ENCODE assay signal across 8 mouse cellular contexts in genomic region chr8:45410882-45411281, GRCm38 (mm10). TPM values are rescaled to one million over a fixed set of nuclear protein-coding genes. Genes with fewer than 3 reads are reported as not detected.
A peak's percentile ranks its signal among the peaks of the same experiment; 100 is the strongest.
DNase-seq lines count a peak whose midpoint lies in the region; ATAC-seq and TF ChIP-seq lines count a peak whose summit lies in the region.

Tlr3 (minus strand) TSS chr8:45411080.

- peak within 1 kb of the TSS; percentile 76 for H3K27ac ChIP-seq in layer of hippocampus, adult 2 months
- peak within 1 kb of the TSS; percentile 30 for H3K27ac ChIP-seq in embryonic fibroblast, embryonic 13.5 days (ENCODE audit: insufficient read depth, low read length)
- peak within 1 kb of the TSS; percentile 74 for H3K27ac ChIP-seq in kidney, embryonic 14.5 days (ENCODE audit: low read depth, low read length)
- no peak within 1 kb of the TSS for H3K27ac ChIP-seq in midbrain, embryonic 11.5 days (ENCODE audit: low read depth, low read length)

- no peak for ATAC-seq in kidney, embryonic 14.5 days (ENCODE audit: low FRiP score, low TSS enrichment)
- no peak for ATAC-seq in midbrain, embryonic 11.5 days (ENCODE audit: low FRiP score)
- no peak for ATAC-seq in inflammation-experienced regulatory T-cells, adult 6 months

- peak within 1 kb of the TSS; percentile 45 for H3K4me2 ChIP-seq in kidney, embryonic 14.5 days (replicated peaks; ENCODE audit: low read depth, low read length)
- peak within 1 kb of the TSS; percentile 46 for H3K4me2 ChIP-seq in midbrain, embryonic 11.5 days

- DNase-seq in layer of hippocampus, adult 2 months (ENCODE audit: low spot score in 2 of 2) = no peak
- no peak for DNase-seq in layer of hippocampus, adult 9-10 months (ENCODE audit: low spot score)
- no peak for DNase-seq in midbrain, embryonic 11.5 days (ENCODE audit: low spot score, missing footprints)
- DNase-seq in ovary, postnatal 14 days (ENCODE audit: low spot score) = no peak
- no peak for DNase-seq in layer of hippocampus, postnatal 10 days (ENCODE audit: low spot score in 2 of 2)

- no peaks in the 10 kb centered on the region for H3K27me3 ChIP-seq in kidney, embryonic 14.5 days (ENCODE audit: control insufficient read depth, insufficient read depth, low read length)
- no peaks in the 10 kb centered on the region for H3K27me3 ChIP-seq in midbrain, embryonic 11.5 days (ENCODE audit: control insufficient read depth, insufficient read depth, low read length)

- no peak for TF ChIP-seq POLR2A in embryonic fibroblast, embryonic 13.5 days (IDR thresholded peaks at IDR 0.05; ENCODE audit: low read depth, low read length)

- WGBS in kidney, embryonic 14.5 days = 54% methylated on average over 2 of the region's 2 CpGs
- 70% methylated on average over 2 of the region's 2 CpGs for WGBS in midbrain, embryonic 11.5 days

- H3K36me3 ChIP-seq in kidney, embryonic 14.5 days (ENCODE audit: control insufficient read depth, insufficient read depth, low read length) = no peaks in the 10 kb centered on the region
- H3K36me3 ChIP-seq in midbrain, embryonic 11.5 days (ENCODE audit: control insufficient read depth, insufficient read depth, low read length) = no peaks in the 10 kb centered on the region

- H3K4me3 ChIP-seq in layer of hippocampus, adult 2 months = peak within 1 kb of the TSS; percentile 70
- H3K4me3 ChIP-seq in embryonic fibroblast, embryonic 13.5 days (ENCODE audit: insufficient read depth, low read length) = peak within 1 kb of the TSS; percentile 22
- peak within 1 kb of the TSS; percentile 40 for H3K4me3 ChIP-seq in kidney, embryonic 14.5 days (ENCODE audit: low read length)
- H3K4me3 ChIP-seq in midbrain, embryonic 11.5 days (ENCODE audit: low read depth, low read length) = peak within 1 kb of the TSS; percentile 16; the same call in 1 of the 2 replicates

- H3K4me1 ChIP-seq in embryonic fibroblast, embryonic 13.5 days (ENCODE audit: control insufficient read depth, insufficient read depth, low read length) = no peaks in the 10 kb centered on the region
- no peaks in the 10 kb centered on the region for H3K4me1 ChIP-seq in kidney, embryonic 14.5 days (ENCODE audit: control insufficient read depth, insufficient read depth, low read length)
- H3K4me1 ChIP-seq in midbrain, embryonic 11.5 days (ENCODE audit: control insufficient read depth, insufficient read depth, low read length) = no peaks in the 10 kb centered on the region

- H3K9me3 ChIP-seq in kidney, embryonic 14.5 days (ENCODE audit: control insufficient read depth, low read length) = no peaks in the 10 kb centered on the region
- H3K9me3 ChIP-seq in midbrain, embryonic 11.5 days (ENCODE audit: control insufficient read depth, low read length) = no peaks in the 10 kb centered on the region

- H3K9ac ChIP-seq in kidney, embryonic 14.5 days (ENCODE audit: low read depth, low read length) = peak within 1 kb of the TSS; percentile 28; the same call in 1 of the 2 replicates
- peak within 1 kb of the TSS; percentile 34; the same call in 1 of the 2 replicates for H3K9ac ChIP-seq in midbrain, embryonic 11.5 days (ENCODE audit: low read length)

- no peak for TF ChIP-seq CTCF in layer of hippocampus, adult 2 months (conservative IDR thresholded peaks at IDR 0.05)
- no peak for TF ChIP-seq CTCF in embryonic fibroblast, embryonic 13.5 days (IDR thresholded peaks at IDR 0.05; ENCODE audit: borderline replicate concordance, insufficient read depth, low read length)

RNA-seq across cellular contexts. Expression of gene Tlr3, which starts in this region (rescaled TPM):
- 10 to 100 TPM in 1 of 2 experiments, 1 to 10 TPM in 1; 7.6 to 10.5 TPM for total RNA-seq in layer of hippocampus, adult 2 months (2021)
- polyA plus RNA-seq in embryonic fibroblast, embryonic 13.5 days (2011; ENCODE audit: insufficient read length, low read depth, missing spikeins) = 5.4 and 6.7 TPM in 2 replicates
- 2.1 and 3.8 TPM in 2 replicates for polyA plus RNA-seq in kidney, embryonic 14.5 days (2014; fragmentation: Nextera tagmentation; extraction: Ambion mirVana)
- 1.3 and 1.5 TPM in 2 replicates for polyA plus RNA-seq in midbrain, embryonic 11.5 days (2014; fragmentation: Nextera tagmentation; extraction: Ambion mirVana)
- polyA plus RNA-seq in inflammation-experienced regulatory T-cells, adult 6 months (2017; shearing (Covaris generic)) = 1 to 10 TPM in 1 of 3 experiments, under 1 TPM in 2; 0.17 to 1.1 (median 0.39) TPM
- 1 to 10 TPM; 6.1 to 6.2 TPM for total RNA-seq in layer of hippocampus, postnatal 10 days (2021)

Comparison
In these comparisons a context has a peak if more than half of its experiments do, and no peak if none do; other contexts are left out.
1. H3K4me3 ChIP-seq: peak in every context shown above with its lines; median percentile 70 in layer of hippocampus, adult 2 months; 40 in kidney, embryonic 14.5 days; 22 in embryonic fibroblast, embryonic 13.5 days; 16 in midbrain, embryonic 11.5 days.